Mouse (Mus musculus) midbrain, embryonic 11.5 days (tissue): ENCODE measurements around the gene Gm8362. TPM values are rescaled to one million over a fixed set of nuclear protein-coding genes. Genes with fewer than 3 reads are reported as not detected.
"Not testable (repeated sequence)": the region's sequence is repeated elsewhere in the genome, so short reads cannot be mapped to it uniquely, and the experiment has no call there.

ENCODE experiments used
- ATAC-seq: fragments of 200-750 bp; cut with Nextera tagmentation; 2 replicates; pipeline ENCODE4 v1.8.0; 2017; ENCODE audit warnings: moderate TSS enrichment, moderate library complexity; ENCODE audit not compliant: low FRiP score
- DNase-seq: peaks from one replicate; pipeline ENCODE4 v3.0.0; 2015; ENCODE audit warnings: low spot score; ENCODE audit errors: missing footprints
- H3K27ac ChIP-seq: fragments of 300-500 bp; sonication (generic); 2 replicates; pipeline ENCODE4 v1.5.1; 2014; ENCODE audit warnings: low read depth, low read length
- H3K27me3 ChIP-seq: fragments of 300-500 bp; sonication (generic); 2 replicates; pipeline ENCODE4 v1.6.1; 2014; ENCODE audit warnings: mild to moderate bottlenecking, low read length, moderate library complexity, mixed read lengths; ENCODE audit not compliant: control insufficient read depth, insufficient read depth
- H3K36me3 ChIP-seq: fragments of 300-500 bp; sonication (generic); 2 replicates; pipeline ENCODE4 v1.6.1; 2014; ENCODE audit warnings: mild to moderate bottlenecking, low read length, moderate library complexity, mixed read lengths; ENCODE audit not compliant: control insufficient read depth, insufficient read depth
- H3K4me1 ChIP-seq: fragments of 300-500 bp; sonication (generic); 2 replicates; pipeline ENCODE4 v1.6.1; 2014; ENCODE audit warnings: low read length; ENCODE audit not compliant: control insufficient read depth, insufficient read depth
- H3K4me2 ChIP-seq: fragments of 300-500 bp; sonication (generic); 2 replicates; pipeline ENCODE4 v1.6.1; 2014; ENCODE audit warnings: mild to moderate bottlenecking, moderate library complexity
- H3K4me3 ChIP-seq: fragments of 300-500 bp; sonication (generic); 2 replicates; pipeline ENCODE4 v1.5.1; 2014; ENCODE audit warnings: low read depth, low read length
- H3K9ac ChIP-seq: fragments of 300-500 bp; sonication (generic); 2 replicates; pipeline ENCODE4 v1.6.1; 2014; ENCODE audit warnings: low read length
- H3K9me3 ChIP-seq: fragments of 300-500 bp; sonication (generic); 2 replicates; pipeline ENCODE4 v1.6.1; 2016; ENCODE audit warnings: low read length; ENCODE audit not compliant: control insufficient read depth
- WGBS: fragments of 180-500 bp; shearing (Covaris S2); extraction: QIAGEN DNeasy Blood & Tissue Kit; methylation state at CpG from one replicate; pipeline ENCODE4 v1.1.7; 2014; 5-methylcytosine and 5-hydroxymethylcytosine counted together
- polyA plus RNA-seq: library from polyadenylated mRNA; unstranded; fragments of >200 nt; fragmentation: Nextera tagmentation; extraction: Ambion mirVana; gene quantifications from 2 replicates; pipeline ENCODE4 v1.2.1, GENCODE M21; 2014

The Gm8362 gene
- polyA plus RNA-seq: not detected in 2 replicates

DNA sequence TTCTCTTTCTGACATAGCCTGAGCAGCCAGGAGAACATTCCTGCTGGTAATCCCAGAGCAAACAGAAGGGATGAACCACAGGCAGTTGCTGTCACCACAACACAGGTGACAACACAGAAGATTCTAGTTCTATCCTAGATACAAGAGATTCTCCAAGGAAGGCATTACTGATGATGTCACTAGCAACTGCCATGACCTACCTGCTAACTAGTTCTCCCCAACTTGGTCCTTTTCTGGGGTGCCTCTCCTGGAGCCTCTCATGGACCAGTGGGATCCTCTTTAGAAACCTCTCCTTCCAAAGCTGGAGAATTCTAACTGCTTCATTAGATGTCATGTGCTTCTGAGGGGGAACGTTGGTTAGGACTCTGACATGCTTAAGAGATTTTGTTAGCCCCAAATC is at the start of gene Gm8362:
Gm8362 (minus strand) TSS at position 101 of the 400 bp plus-strand sequence.
- not testable (repeated sequence) for H3K9me3 ChIP-seq, H3K4me3 ChIP-seq, H3K27me3 ChIP-seq, H3K9ac ChIP-seq, H3K4me1 ChIP-seq, H3K36me3 ChIP-seq, ATAC-seq, H3K4me2 ChIP-seq, H3K27ac ChIP-seq, DNase-seq
- WGBS: no CpG with 5 or more reads among the region's 1 CpGs

DNA sequence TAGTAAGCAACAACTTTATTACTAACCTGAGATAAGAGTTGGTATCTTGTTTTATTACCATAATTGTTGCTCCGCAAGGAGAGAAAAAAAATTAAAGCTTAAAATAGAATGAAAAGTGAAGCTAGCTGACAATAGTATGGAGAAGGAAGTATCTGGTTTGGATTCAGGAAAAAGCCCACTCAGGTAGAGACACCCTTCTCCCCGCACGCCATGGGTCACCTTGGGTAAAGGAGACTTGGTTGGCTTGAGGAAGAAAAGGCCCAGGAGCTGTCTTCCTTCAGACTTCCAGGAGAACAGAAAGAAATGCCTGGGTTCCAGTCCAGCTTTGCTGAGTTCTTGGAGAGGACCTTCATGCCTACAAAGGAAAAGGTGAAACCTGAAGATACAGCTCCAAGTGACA is 49.1 kb upstream of the Gm8362 start:
- DNase-seq, H3K27me3 ChIP-seq, H3K4me1 ChIP-seq, H3K36me3 ChIP-seq, ATAC-seq, H3K4me2 ChIP-seq, H3K4me3 ChIP-seq, H3K9ac ChIP-seq, H3K27ac ChIP-seq, H3K9me3 ChIP-seq: not testable (repeated sequence)
- WGBS: 90% methylated on average over 3 of the region's 3 CpGs

DNA sequence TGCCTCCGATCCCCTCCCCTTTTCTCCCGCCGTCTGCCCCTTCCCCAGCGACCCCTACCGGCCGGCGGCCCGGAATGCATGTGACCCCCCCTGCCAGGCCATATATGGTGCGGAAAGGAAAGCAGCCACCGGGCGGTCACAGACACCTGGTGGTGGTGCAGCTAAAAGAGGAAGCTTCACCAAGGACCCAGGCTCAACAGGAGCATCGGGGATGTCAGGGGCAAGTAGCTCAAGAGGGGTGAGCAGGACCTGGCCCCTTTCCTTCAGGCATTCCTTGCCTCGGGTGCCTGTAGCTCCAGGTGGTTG is 17.0 kb downstream of the Gm8362 start:
- H3K4me3 ChIP-seq, H3K27me3 ChIP-seq, DNase-seq, ATAC-seq, H3K9ac ChIP-seq, H3K9me3 ChIP-seq, H3K4me1 ChIP-seq, H3K4me2 ChIP-seq, H3K36me3 ChIP-seq, H3K27ac ChIP-seq: not testable (repeated sequence)
- WGBS: 4% methylated on average over 4 of the region's 13 CpGs

DNA sequence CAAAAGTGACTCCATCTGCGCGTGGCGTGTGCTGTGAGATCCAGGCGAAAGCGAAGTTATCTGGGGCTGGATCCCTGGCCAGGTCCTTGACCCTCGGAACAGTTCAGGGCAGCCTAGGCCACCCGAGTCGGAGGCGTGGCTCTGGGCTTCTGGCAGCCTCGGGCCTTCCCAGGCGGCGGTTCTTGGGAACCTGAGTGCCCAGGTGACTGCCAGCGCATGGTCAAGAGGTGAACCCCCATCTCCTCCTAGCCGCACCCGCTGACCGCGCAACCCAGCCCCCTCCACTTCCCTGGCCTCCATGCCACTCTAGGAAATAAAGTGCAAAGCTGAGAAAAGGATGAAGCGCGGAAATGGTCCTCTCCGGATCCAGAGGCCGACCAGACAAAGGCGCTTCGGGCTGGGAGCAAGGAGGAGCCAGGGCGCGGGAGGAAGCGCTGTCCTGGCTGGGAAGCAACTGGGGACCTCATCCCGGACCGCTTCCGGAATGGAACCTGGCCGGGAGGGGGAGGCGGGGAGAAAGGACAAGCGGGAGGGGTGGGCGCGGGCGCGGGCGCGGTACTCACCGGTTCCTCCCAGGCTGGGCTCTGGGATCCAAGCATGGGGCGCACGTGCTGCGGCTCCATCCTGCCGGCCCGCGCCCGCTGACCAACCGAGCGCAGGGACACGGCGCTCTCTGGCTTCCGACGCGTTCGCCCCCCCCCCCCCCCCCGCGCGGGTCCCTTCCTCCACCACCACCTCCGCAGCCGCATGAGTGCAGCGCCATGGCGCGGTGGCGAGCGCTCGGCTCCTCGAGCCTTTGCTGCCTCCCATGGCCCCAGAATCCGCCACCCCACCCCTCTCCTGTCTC is 17.6 kb downstream of the Gm8362 start:
- not testable (repeated sequence) for H3K36me3 ChIP-seq, H3K27ac ChIP-seq, ATAC-seq, H3K9me3 ChIP-seq, H3K4me1 ChIP-seq, H3K27me3 ChIP-seq
- Histone ChIP-seq H3K4me3 (peak overlapping the region; percentile 29), H3K9ac (peak overlapping the region; percentile 42; the same call in 1 of the 2 replicates), H3K4me2 (peak overlapping the region; percentile 30)
- peak; percentile 86 for DNase-seq
- WGBS: 0% methylated on average over 17 of the region's 67 CpGs

DNA sequence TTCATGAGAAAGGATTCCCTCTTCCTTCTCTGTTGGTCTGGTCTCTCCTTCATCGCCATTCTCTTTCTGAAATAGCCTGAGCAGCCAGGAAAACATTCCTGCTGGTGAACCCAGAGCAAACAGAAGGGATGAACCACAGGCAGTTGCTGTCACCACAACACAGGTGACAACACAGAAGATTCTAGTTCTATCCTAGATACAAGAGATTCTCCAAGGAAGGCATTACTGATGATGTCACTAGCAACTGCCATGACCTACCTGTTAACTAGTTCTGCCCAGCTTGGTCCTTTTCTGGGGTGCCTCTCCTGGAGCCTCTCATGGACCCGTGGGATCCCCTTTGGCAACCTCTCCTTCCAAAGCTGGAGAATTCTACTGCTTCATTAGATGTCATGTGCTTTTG is 32.0 kb downstream of the Gm8362 start, which contains the start of gene Gm3636:
Gm3636 (minus strand) TSS at position 101 of the 400 bp plus-strand sequence.
- not testable (repeated sequence) for H3K36me3 ChIP-seq, H3K9me3 ChIP-seq, H3K27ac ChIP-seq, DNase-seq, ATAC-seq, H3K27me3 ChIP-seq, H3K4me1 ChIP-seq, H3K9ac ChIP-seq, H3K4me2 ChIP-seq, H3K4me3 ChIP-seq
- no CpG with 5 or more reads among the region's 2 CpGs for WGBS

DNA sequence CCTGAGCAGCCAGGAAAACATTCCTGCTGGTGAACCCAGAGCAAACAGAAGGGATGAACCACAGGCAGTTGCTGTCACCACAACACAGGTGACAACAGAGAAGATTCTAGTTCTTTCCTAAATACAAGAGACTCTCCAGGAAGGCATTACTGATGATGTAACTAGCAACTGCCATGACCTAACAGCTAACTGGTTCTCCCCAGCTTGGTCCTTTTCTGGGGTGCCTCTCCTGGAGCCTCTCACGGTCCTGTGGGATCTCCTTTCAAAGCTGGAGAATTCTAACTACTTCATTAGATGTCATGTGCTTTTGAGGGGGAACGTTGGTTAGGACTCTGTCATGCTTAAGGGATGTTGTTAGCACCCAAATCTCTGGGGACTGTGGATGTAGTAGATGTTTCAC is 54.1 kb downstream of the Gm8362 start, which contains the start of gene Gm8050:
Gm8050 (minus strand) TSS at position 101 of the 400 bp plus-strand sequence.
- not testable (repeated sequence) for H3K27ac ChIP-seq, H3K27me3 ChIP-seq, H3K4me3 ChIP-seq, H3K4me2 ChIP-seq, ATAC-seq, H3K9ac ChIP-seq, H3K4me1 ChIP-seq, H3K36me3 ChIP-seq, H3K9me3 ChIP-seq, DNase-seq
- WGBS: no CpG with 5 or more reads among the region's 2 CpGs

Other genes with a start within 250 kb of the Gm8362 start
- not detected in 2 replicates for gene Gm8356, start 237.1 kb downstream of the Gm8362 start, polyA plus RNA-seq
- gene Gm3629, start 183.8 kb downstream of the Gm8362 start, polyA plus RNA-seq: 0.22 and 0.42 TPM in 2 replicates
- not detected in 2 replicates for gene Gm3460, start 152.0 kb downstream of the Gm8362 start, polyA plus RNA-seq
- gene Gm10251, start 90.2 kb downstream of the Gm8362 start, polyA plus RNA-seq: not detected in 2 replicates
- gene Gm8050, start 54.2 kb downstream of the Gm8362 start, polyA plus RNA-seq: not detected in 2 replicates
- 6.0 and 7.7 TPM in 2 replicates for gene Gm3636, start 32.1 kb downstream of the Gm8362 start, polyA plus RNA-seq
- gene Gm3642, start 65.9 kb upstream of the Gm8362 start, polyA plus RNA-seq: not detected in 2 replicates
- 1.8 and 2.1 TPM in 2 replicates for gene Gm3667, start 115.6 kb upstream of the Gm8362 start, polyA plus RNA-seq
- not detected in 2 replicates for gene Gm6356, start 199.4 kb upstream of the Gm8362 start, polyA plus RNA-seq